Mouse (Mus musculus) macrophage (primary cell): Measurements from ENCODE around the gene Entpd8. TPM values are rescaled to one million over a fixed set of nuclear protein-coding genes. Genes with fewer than 3 reads are reported as not detected.

Experiments
- polyA plus RNA-seq: library from polyadenylated mRNA; stranded (reverse); fragments of 250-400 nt; gene quantifications from 3 replicates; pipeline ENCODE4 v1.2.4, GENCODE M21; 2018; ENCODE audit warnings: inconsistent platforms

Entpd8 gene
- polyA plus RNA-seq, 1 experiment from 2014 or later = not detected

Other genes starting within 250 kb of the Entpd8 start
- gene Ehmt1, start 160.7 kb upstream of the Entpd8 start, polyA plus RNA-seq = 16.4 to 30.9 TPM (median 20.2 TPM) in 3 replicates
- 31.6 to 60.4 TPM (median 40.5 TPM) in 3 replicates for gene Arrdc1, start 145.1 kb upstream of the Entpd8 start, polyA plus RNA-seq
- gene Zmynd19, start 130.5 kb upstream of the Entpd8 start, polyA plus RNA-seq = 4.4 to 23.2 TPM (median 5.6 TPM) in 3 replicates
- gene Dph7, start 117.9 kb upstream of the Entpd8 start, polyA plus RNA-seq = 5.7 to 9.6 TPM (median 7.8 TPM) in 3 replicates
- gene Mrpl41, start 105.2 kb upstream of the Entpd8 start, polyA plus RNA-seq = 63.2 to 80.5 TPM (median 76.8 TPM) in 3 replicates
- gene Pnpla7, start 104.3 kb upstream of the Entpd8 start, polyA plus RNA-seq = 43.8 to 153 TPM (median 111 TPM) in 3 replicates
- 4.8 to 12.0 TPM (median 8.9 TPM) in 3 replicates for gene Nsmf, start 25.9 kb upstream of the Entpd8 start, polyA plus RNA-seq
- gene Noxa1, start 14.8 kb downstream of the Entpd8 start, polyA plus RNA-seq = not detected in 3 replicates
- not detected in 3 replicates for gene Nrarp, start 100.5 kb downstream of the Entpd8 start, polyA plus RNA-seq
- gene Tor4a, start 116.6 kb downstream of the Entpd8 start, polyA plus RNA-seq = 56.5 to 71.1 TPM (median 57.4 TPM) in 3 replicates
- 18.9 to 30.4 TPM (median 29.5 TPM) in 3 replicates for gene Nelfb, start 131.2 kb downstream of the Entpd8 start, polyA plus RNA-seq
- gene Stpg3, start 134.3 kb downstream of the Entpd8 start, polyA plus RNA-seq = not detected in 3 replicates
- gene Fam166a, start 138.4 kb downstream of the Entpd8 start, polyA plus RNA-seq = not detected in 3 replicates
- 49.1 to 144 TPM (median 76.8 TPM) in 3 replicates for gene Tubb4b, start 144.4 kb downstream of the Entpd8 start, polyA plus RNA-seq
- not detected in 3 replicates for gene Slc34a3, start 154.1 kb downstream of the Entpd8 start, polyA plus RNA-seq
- gene Rnf224, start 156.5 kb downstream of the Entpd8 start, polyA plus RNA-seq = not detected in 3 replicates
- 0.21 to 0.42 TPM in 2 of 3 replicates, not detected in the other for gene Rnf208, start 162.0 kb downstream of the Entpd8 start, polyA plus RNA-seq
- gene Cysrt1, start 162.1 kb downstream of the Entpd8 start, polyA plus RNA-seq = not detected in 3 replicates
- gene AL732309.1, start 166.6 kb downstream of the Entpd8 start, polyA plus RNA-seq = 3.0 to 6.1 TPM (median 4.7 TPM) in 3 replicates
- gene Tmem203, start 175.1 kb downstream of the Entpd8 start, polyA plus RNA-seq = 5.9 to 17.1 TPM (median 12.4 TPM) in 3 replicates
- 6.1 to 7.8 TPM (median 6.6 TPM) in 3 replicates for gene Tprn, start 182.3 kb downstream of the Entpd8 start, polyA plus RNA-seq
- 26.0 to 60.7 TPM (median 55.7 TPM) in 3 replicates for gene Ssna1, start 192.1 kb downstream of the Entpd8 start, polyA plus RNA-seq
- gene Anapc2, start 192.2 kb downstream of the Entpd8 start, polyA plus RNA-seq = 51.0 to 59.8 TPM (median 54.1 TPM) in 3 replicates
- not detected in 3 replicates for gene Tmem210, start 207.8 kb downstream of the Entpd8 start, polyA plus RNA-seq
- gene Lrrc26, start 209.6 kb downstream of the Entpd8 start, polyA plus RNA-seq = not detected in 3 replicates
- not detected in 3 replicates for gene Grin1, start 238.9 kb downstream of the Entpd8 start, polyA plus RNA-seq